Mouse (Mus musculus): Measurements from ENCODE around the gene Nmt2. TPM values are rescaled to one million over a fixed set of nuclear protein-coding genes. Genes with fewer than 3 reads are reported as not detected.

Gene Nmt2
- total and polyA plus RNA-seq, 2 experiments from 2014 or later: 69.3 to 104 TPM

GRCm38 (mm10) chr2:3333761-3334160 lies 49.7 kb downstream of the Nmt2 start:
- Histone ChIP-seq H3K9ac (replicated peaks; ENCODE audit: low read length) (no peak overlapping the region), H3K4me1 (ENCODE audit: insufficient read depth, low read length) (peaks cover 23% of the 10 kb centered on the region), H3K9me3 (ENCODE audit: low read length) (no peaks in the 10 kb centered on the region), H3K4me3 (ENCODE audit: low read length) (no peak overlapping the region), H3K36me3 (ENCODE audit: insufficient read depth, low read length) (0 out of 2 replicates have a peak, but pooled peaks cover 8% of the 10 kb centered on the region), H3K4me2 (ENCODE audit: low read depth, low read length) (no peak overlapping the region), H3K27me3 (ENCODE audit: insufficient read depth, low read length) (no peaks in the 10 kb centered on the region), H3K27ac (no peak overlapping the region)
- no peak for ATAC-seq
- no peak for TF ChIP-seq CTCF (IDR thresholded peaks at IDR 0.05; ENCODE audit: low read depth)
- WGBS: 91% methylated on average over 12 of the region's 12 CpGs
- DNase-seq (ENCODE audit: low spot score): no peak

GRCm38 (mm10) chr2:3335611-3336301 lies 51.7 kb downstream of the Nmt2 start, which contains the start of gene Acbd7:
Gene Acbd7, plus strand, starts transcription at chr2:3336168.
- Histone ChIP-seq H3K36me3 (ENCODE audit: insufficient read depth, low read length) (no peaks in the 10 kb centered on the region), H3K4me2 (ENCODE audit: low read depth, low read length) (peak within 1 kb of the TSS; percentile 74), H3K9me3 (ENCODE audit: low read length) (no peaks in the 10 kb centered on the region), H3K4me3 (ENCODE audit: low read length) (peak within 1 kb of the TSS; percentile 32), H3K27ac (no peak within 1 kb of the TSS), H3K9ac (replicated peaks; ENCODE audit: low read length) (peak within 1 kb of the TSS; percentile 30), H3K27me3 (ENCODE audit: insufficient read depth, low read length) (no peaks in the 10 kb centered on the region), H3K4me1 (ENCODE audit: insufficient read depth, low read length) (peaks cover 21% of the 10 kb centered on the region)
- WGBS: 4% methylated on average over 20 of the region's 20 CpGs
- no peak for TF ChIP-seq CTCF (IDR thresholded peaks at IDR 0.05; ENCODE audit: low read depth)
- ATAC-seq (peak; percentile 18; the same call in 1 of the 2 replicates), DNase-seq (ENCODE audit: low spot score) (peak; percentile 84)

GRCm38 (mm10) chr2:3348422-3348821 lies 64.4 kb downstream of the Nmt2 start:
- H3K4me2 ChIP-seq (ENCODE audit: low read depth, low read length): no peak overlapping the region
- TF ChIP-seq CTCF (IDR thresholded peaks at IDR 0.05; ENCODE audit: low read depth): no peak
- no peak overlapping the region for H3K9ac ChIP-seq (replicated peaks; ENCODE audit: low read length)
- no peak overlapping the region for H3K4me3 ChIP-seq (ENCODE audit: low read length)
- 80% methylated on average over 4 of the region's 4 CpGs for WGBS
- H3K4me1 ChIP-seq (ENCODE audit: insufficient read depth, low read length): no peaks in the 10 kb centered on the region
- H3K27me3 ChIP-seq (ENCODE audit: insufficient read depth, low read length): no peaks in the 10 kb centered on the region
- ATAC-seq (no peak), DNase-seq (ENCODE audit: low spot score) (no peak)
- H3K9me3 ChIP-seq (ENCODE audit: low read length): no peaks in the 10 kb centered on the region
- H3K36me3 ChIP-seq (ENCODE audit: insufficient read depth, low read length): no peaks in the 10 kb centered on the region
- no peak overlapping the region for H3K27ac ChIP-seq

GRCm38 (mm10) chr2:3348919-3349318 lies 64.9 kb downstream of the Nmt2 start:
- 24% methylated on average over 3 of the region's 3 CpGs for WGBS
- Histone ChIP-seq H3K27me3 (ENCODE audit: insufficient read depth, low read length) (no peaks in the 10 kb centered on the region), H3K9ac (replicated peaks; ENCODE audit: low read length) (no peak overlapping the region), H3K27ac (no peak overlapping the region), H3K4me2 (ENCODE audit: low read depth, low read length) (no peak overlapping the region), H3K36me3 (ENCODE audit: insufficient read depth, low read length) (no peaks in the 10 kb centered on the region), H3K4me3 (ENCODE audit: low read length) (no peak overlapping the region), H3K9me3 (ENCODE audit: low read length) (no peaks in the 10 kb centered on the region), H3K4me1 (ENCODE audit: insufficient read depth, low read length) (no peaks in the 10 kb centered on the region)
- DNase-seq (ENCODE audit: low spot score) (peak; percentile 78), ATAC-seq (peak; percentile 59; the same call in 1 of the 2 replicates)
- TF ChIP-seq CTCF (IDR thresholded peaks at IDR 0.05; ENCODE audit: low read depth): peak; percentile 89

GRCm38 (mm10) chr2:3353160-3353559 lies 69.1 kb downstream of the Nmt2 start:
- no peak for DNase-seq (ENCODE audit: low spot score)
- H3K9me3 ChIP-seq (ENCODE audit: low read length): no peaks in the 10 kb centered on the region
- H3K36me3 ChIP-seq (ENCODE audit: insufficient read depth, low read length): no peaks in the 10 kb centered on the region
- no peak overlapping the region for H3K4me2 ChIP-seq (ENCODE audit: low read depth, low read length)
- H3K27me3 ChIP-seq (ENCODE audit: insufficient read depth, low read length): no peaks in the 10 kb centered on the region
- no peaks in the 10 kb centered on the region for H3K4me1 ChIP-seq (ENCODE audit: insufficient read depth, low read length)
- no peak overlapping the region for H3K4me3 ChIP-seq (ENCODE audit: low read length)
- ATAC-seq: no peak
- H3K9ac ChIP-seq (replicated peaks; ENCODE audit: low read length): no peak overlapping the region
- no peak overlapping the region for H3K27ac ChIP-seq
- TF ChIP-seq CTCF (IDR thresholded peaks at IDR 0.05; ENCODE audit: low read depth): no peak

- no peaks in the 10 kb centered on the region for H3K27me3 ChIP-seq (ENCODE audit: insufficient read depth, low read length)
- WGBS: 90% methylated on average over 8 of the region's 8 CpGs
- ATAC-seq (no peak), DNase-seq (ENCODE audit: low spot score) (no peak)
- H3K9ac ChIP-seq (replicated peaks; ENCODE audit: low read length): no peak overlapping the region
- H3K4me2 ChIP-seq (ENCODE audit: low read depth, low read length): no peak overlapping the region
- no peak for TF ChIP-seq CTCF (IDR thresholded peaks at IDR 0.05; ENCODE audit: low read depth)
- no peak overlapping the region for H3K27ac ChIP-seq
- no peaks in the 10 kb centered on the region for H3K9me3 ChIP-seq (ENCODE audit: low read length)
- H3K4me3 ChIP-seq (ENCODE audit: low read length): no peak overlapping the region
- no peaks in the 10 kb centered on the region for H3K36me3 ChIP-seq (ENCODE audit: insufficient read depth, low read length)
- H3K4me1 ChIP-seq (ENCODE audit: insufficient read depth, low read length): no peaks in the 10 kb centered on the region
These were observed 71.8 kb downstream of the Nmt2 start for GRCm38 (mm10) chr2:3355793-3356192.

GRCm38 (mm10) chr2:3356311-3356710 lies 72.3 kb downstream of the Nmt2 start:
- 84% methylated on average over 3 of the region's 3 CpGs for WGBS
- H3K36me3 ChIP-seq (ENCODE audit: insufficient read depth, low read length): no peaks in the 10 kb centered on the region
- no peaks in the 10 kb centered on the region for H3K27me3 ChIP-seq (ENCODE audit: insufficient read depth, low read length)
- no peaks in the 10 kb centered on the region for H3K4me1 ChIP-seq (ENCODE audit: insufficient read depth, low read length)
- ATAC-seq: no peak
- no peak for TF ChIP-seq CTCF (IDR thresholded peaks at IDR 0.05; ENCODE audit: low read depth)
- no peak overlapping the region for H3K4me2 ChIP-seq (ENCODE audit: low read depth, low read length)
- no peak overlapping the region for H3K4me3 ChIP-seq (ENCODE audit: low read length)
- H3K9ac ChIP-seq (replicated peaks; ENCODE audit: low read length): no peak overlapping the region
- no peak overlapping the region for H3K27ac ChIP-seq
- DNase-seq (ENCODE audit: low spot score): no peak
- no peaks in the 10 kb centered on the region for H3K9me3 ChIP-seq (ENCODE audit: low read length)

Measured in hindbrain, postnatal 0 days (tissue).